Mouse (Mus musculus): ENCODE results near the gene Rin3. TPM values are rescaled to one million over a fixed set of nuclear protein-coding genes. Genes with fewer than 3 reads are reported as not detected.

The Rin3 gene
- polyA plus RNA-seq, 1 experiment from 2014 or later = 1.7 TPM

DNA sequence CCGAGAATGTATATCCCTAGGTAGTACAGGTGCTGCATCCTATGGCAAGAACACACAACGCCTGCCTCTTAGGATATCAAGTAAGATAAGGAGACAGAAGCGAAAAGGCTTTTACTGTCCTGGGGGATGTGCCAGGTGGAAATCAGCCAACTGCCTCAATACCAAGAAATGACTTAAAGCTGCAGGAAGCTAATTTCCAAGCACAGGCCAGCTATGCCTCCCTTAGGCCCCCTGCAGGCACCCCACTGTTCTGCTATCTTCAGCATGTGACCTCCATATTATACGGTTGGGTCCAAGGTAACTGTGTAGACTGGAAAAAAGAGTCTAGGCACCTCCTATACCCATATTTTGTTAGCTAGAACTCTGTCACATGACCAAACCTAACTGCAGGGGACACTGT lies 44.7 kb downstream of the Rin3 start:
- no peak for ATAC-seq
- H3K27ac ChIP-seq (ENCODE audit: low read length) = no peak overlapping the region
- no peak overlapping the region for H3K4me2 ChIP-seq (ENCODE audit: low read length)
- no peaks in the 10 kb centered on the region for H3K36me3 ChIP-seq (ENCODE audit: control insufficient read depth, insufficient read depth)
- 0 out of 2 replicates have a peak, but pooled peaks cover 4% of the 10 kb centered on the region for H3K4me1 ChIP-seq (replicated peaks; ENCODE audit: control insufficient read depth, insufficient read depth, low read length)
- no peaks in the 10 kb centered on the region for H3K27me3 ChIP-seq (replicated peaks; ENCODE audit: control insufficient read depth, insufficient read depth, low read length)
- H3K9ac ChIP-seq (replicated peaks; ENCODE audit: low read depth, low read length) = no peak overlapping the region
- WGBS = 69% methylated on average over 4 of the region's 4 CpGs
- no peak overlapping the region for H3K4me3 ChIP-seq (replicated peaks; ENCODE audit: low read length)
- H3K9me3 ChIP-seq (ENCODE audit: control insufficient read depth, low read length) = no peaks in the 10 kb centered on the region

DNA sequence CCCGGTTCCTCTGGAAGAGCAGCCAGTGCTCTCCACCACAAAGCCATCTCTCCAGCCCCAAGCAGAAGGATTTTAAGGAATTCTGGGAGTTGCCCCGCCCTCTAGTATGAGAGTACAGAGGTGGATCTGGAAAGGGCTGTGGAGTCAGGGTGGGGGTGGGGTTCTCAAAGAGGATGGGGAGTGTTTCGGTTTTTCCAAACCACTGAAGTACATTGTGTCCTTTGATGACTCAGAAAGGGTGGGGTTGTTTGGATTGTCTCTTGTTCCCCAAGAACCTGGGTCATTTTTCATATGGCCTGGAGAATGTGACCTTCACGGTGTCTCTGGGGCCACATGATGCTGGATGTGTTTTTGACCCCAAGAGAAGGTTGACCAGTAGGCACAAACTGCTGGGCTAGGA lies 45.2 kb downstream of the Rin3 start:
- Histone ChIP-seq H3K27ac (ENCODE audit: low read length) (no peak overlapping the region), H3K4me1 (replicated peaks; ENCODE audit: control insufficient read depth, insufficient read depth, low read length) (0 out of 2 replicates have a peak, but pooled peaks cover 4% of the 10 kb centered on the region), H3K9me3 (ENCODE audit: control insufficient read depth, low read length) (no peaks in the 10 kb centered on the region), H3K9ac (replicated peaks; ENCODE audit: low read depth, low read length) (no peak overlapping the region), H3K4me2 (ENCODE audit: low read length) (no peak overlapping the region), H3K36me3 (ENCODE audit: control insufficient read depth, insufficient read depth) (no peaks in the 10 kb centered on the region), H3K27me3 (replicated peaks; ENCODE audit: control insufficient read depth, insufficient read depth, low read length) (no peaks in the 10 kb centered on the region), H3K4me3 (replicated peaks; ENCODE audit: low read length) (no peak overlapping the region)
- 92% methylated on average over 4 of the region's 4 CpGs for WGBS
- no peak for ATAC-seq

DNA sequence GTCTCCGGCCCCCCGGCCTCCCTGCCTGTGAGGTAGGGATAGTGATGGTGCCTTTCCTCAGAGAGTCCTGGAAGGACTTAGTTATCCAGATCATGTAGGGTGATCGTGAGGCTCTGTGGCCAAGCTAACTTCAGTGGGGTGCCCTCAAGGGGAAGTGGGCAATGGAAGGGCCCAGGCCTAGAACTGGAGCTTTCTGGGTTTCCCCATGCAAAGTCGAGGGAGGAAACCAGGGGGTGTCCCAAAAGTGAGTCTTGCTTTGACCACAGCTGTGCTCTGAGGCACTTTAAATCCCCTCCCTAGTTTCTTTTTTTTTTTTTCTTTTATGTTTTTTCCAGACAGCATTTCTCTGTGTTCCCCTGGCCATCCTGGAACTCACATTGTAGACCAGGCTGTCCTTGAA lies 47.3 kb downstream of the Rin3 start:
- WGBS = 89% methylated on average over 4 of the region's 4 CpGs
- Histone ChIP-seq H3K27ac (ENCODE audit: low read length) (no peak overlapping the region), H3K36me3 (ENCODE audit: control insufficient read depth, insufficient read depth) (no peaks in the 10 kb centered on the region), H3K27me3 (replicated peaks; ENCODE audit: control insufficient read depth, insufficient read depth, low read length) (no peaks in the 10 kb centered on the region), H3K9me3 (ENCODE audit: control insufficient read depth, low read length) (no peaks in the 10 kb centered on the region), H3K9ac (replicated peaks; ENCODE audit: low read depth, low read length) (no peak overlapping the region), H3K4me1 (replicated peaks; ENCODE audit: control insufficient read depth, insufficient read depth, low read length) (0 out of 2 replicates have a peak, but pooled peaks cover 4% of the 10 kb centered on the region), H3K4me3 (replicated peaks; ENCODE audit: low read length) (no peak overlapping the region), H3K4me2 (ENCODE audit: low read length) (no peak overlapping the region)
- ATAC-seq = no peak

DNA sequence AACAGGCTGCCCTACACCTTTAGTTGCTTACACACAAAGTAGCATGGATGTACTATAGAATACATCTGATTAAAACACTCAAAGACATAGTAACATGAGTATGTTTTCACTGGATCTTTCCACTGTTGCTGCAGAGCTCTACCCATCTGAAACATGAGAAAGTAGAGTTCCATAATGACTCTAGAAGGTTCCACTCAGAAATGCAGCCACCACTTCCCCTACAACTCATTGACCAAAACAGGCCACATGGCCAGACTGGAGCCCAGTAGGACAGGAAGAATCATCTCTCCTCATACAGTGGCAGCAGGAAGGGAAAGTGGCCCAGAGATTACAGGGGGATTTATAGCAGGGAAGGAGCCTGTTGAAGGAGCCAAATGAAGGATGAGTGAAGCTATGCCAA lies 47.9 kb downstream of the Rin3 start:
- H3K9ac ChIP-seq (replicated peaks; ENCODE audit: low read depth, low read length) = no peak overlapping the region

DNA sequence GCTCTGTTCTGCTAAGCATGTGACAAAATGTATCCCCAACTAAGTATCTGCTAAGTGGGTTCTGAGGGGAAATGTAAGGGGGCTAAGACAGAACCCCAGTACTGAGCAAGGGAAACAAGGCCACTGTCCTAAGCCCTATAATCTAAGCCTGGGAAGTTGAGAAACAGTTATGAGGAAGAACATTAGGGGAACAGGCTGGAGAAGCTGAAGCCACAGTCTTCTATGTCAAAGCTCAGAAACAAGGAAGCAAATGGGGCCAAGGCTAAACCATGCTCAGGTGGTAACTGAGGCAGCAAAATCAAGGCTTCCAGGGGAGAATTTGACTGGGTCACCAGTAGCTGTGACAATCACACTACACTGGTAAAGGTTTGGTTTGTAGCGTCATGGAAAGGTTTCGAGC lies 50.3 kb downstream of the Rin3 start:
- Histone ChIP-seq H3K4me3 (replicated peaks; ENCODE audit: low read length) (no peak overlapping the region), H3K36me3 (ENCODE audit: control insufficient read depth, insufficient read depth) (no peaks in the 10 kb centered on the region), H3K9ac (replicated peaks; ENCODE audit: low read depth, low read length) (no peak overlapping the region), H3K9me3 (ENCODE audit: control insufficient read depth, low read length) (no peaks in the 10 kb centered on the region), H3K4me1 (replicated peaks; ENCODE audit: control insufficient read depth, insufficient read depth, low read length) (no peaks in the 10 kb centered on the region), H3K27ac (ENCODE audit: low read length) (no peak overlapping the region), H3K27me3 (replicated peaks; ENCODE audit: control insufficient read depth, insufficient read depth, low read length) (no peaks in the 10 kb centered on the region), H3K4me2 (ENCODE audit: low read length) (no peak overlapping the region)
- WGBS = 100% methylated on average over 2 of the region's 2 CpGs
- ATAC-seq = no peak

More for the DNA sequence above, 47.9 kb downstream of the Rin3 start:
- Histone ChIP-seq H3K9me3 (ENCODE audit: control insufficient read depth, low read length) (no peaks in the 10 kb centered on the region), H3K27ac (ENCODE audit: low read length) (no peak overlapping the region), H3K36me3 (ENCODE audit: control insufficient read depth, insufficient read depth) (no peaks in the 10 kb centered on the region), H3K27me3 (replicated peaks; ENCODE audit: control insufficient read depth, insufficient read depth, low read length) (no peaks in the 10 kb centered on the region), H3K4me1 (replicated peaks; ENCODE audit: control insufficient read depth, insufficient read depth, low read length) (0 out of 2 replicates have a peak, but pooled peaks cover 4% of the 10 kb centered on the region), H3K4me3 (replicated peaks; ENCODE audit: low read length) (no peak overlapping the region), H3K4me2 (ENCODE audit: low read length) (no peak overlapping the region)
- no peak for ATAC-seq

DNA sequence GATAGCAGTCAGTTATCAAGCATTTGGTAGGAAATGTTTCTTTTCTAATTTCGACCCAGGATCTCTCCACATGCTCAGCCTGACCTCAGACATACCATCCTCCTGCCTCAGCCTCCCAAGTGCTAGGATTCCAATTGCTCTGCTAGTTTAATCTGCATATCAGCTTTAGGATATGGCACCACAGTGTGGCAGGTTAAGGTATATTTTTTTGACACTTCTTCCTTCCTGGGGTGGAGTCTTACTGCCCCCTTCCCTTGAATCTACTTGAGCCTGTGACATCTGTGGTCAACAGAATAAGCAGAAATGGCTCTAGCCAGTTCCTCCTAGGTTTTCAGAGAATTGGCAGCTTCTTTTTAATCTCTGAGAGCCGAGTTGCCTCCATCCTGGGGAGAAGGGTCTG lies 56.2 kb downstream of the Rin3 start:
- Histone ChIP-seq H3K36me3 (ENCODE audit: control insufficient read depth, insufficient read depth) (no peaks in the 10 kb centered on the region), H3K9me3 (ENCODE audit: control insufficient read depth, low read length) (no peaks in the 10 kb centered on the region), H3K9ac (replicated peaks; ENCODE audit: low read depth, low read length) (no peak overlapping the region), H3K27me3 (replicated peaks; ENCODE audit: control insufficient read depth, insufficient read depth, low read length) (no peaks in the 10 kb centered on the region), H3K4me2 (ENCODE audit: low read length) (no peak overlapping the region), H3K4me3 (replicated peaks; ENCODE audit: low read length) (no peak overlapping the region), H3K4me1 (replicated peaks; ENCODE audit: control insufficient read depth, insufficient read depth, low read length) (no peaks in the 10 kb centered on the region), H3K27ac (ENCODE audit: low read length) (no peak overlapping the region)
- WGBS = 82% methylated on average over 2 of the region's 2 CpGs
- no peak for ATAC-seq

DNA sequence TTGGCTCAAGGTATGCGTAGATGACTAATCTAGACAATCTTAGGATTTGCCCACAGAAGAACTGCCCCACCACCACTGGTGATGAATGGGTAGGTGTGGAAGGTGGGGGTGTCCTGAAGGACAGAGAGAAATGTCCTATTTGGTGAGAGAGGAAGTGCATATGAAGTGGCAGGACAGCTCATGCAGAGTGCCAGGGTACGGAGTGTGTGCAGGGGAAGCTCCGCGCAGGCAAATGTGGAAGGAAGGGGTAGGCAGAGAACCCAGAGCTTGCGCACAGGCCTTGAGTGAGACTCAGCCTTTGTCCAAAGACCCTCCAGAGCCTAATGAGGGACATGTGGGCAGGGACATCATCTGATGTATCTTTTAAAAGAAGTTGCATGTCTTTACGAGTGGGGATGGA lies 57.6 kb downstream of the Rin3 start:
- no peak for ATAC-seq
- H3K4me1 ChIP-seq (replicated peaks; ENCODE audit: control insufficient read depth, insufficient read depth, low read length) = no peaks in the 10 kb centered on the region
- no peak overlapping the region for H3K4me2 ChIP-seq (ENCODE audit: low read length)
- H3K9me3 ChIP-seq (ENCODE audit: control insufficient read depth, low read length) = no peaks in the 10 kb centered on the region
- H3K27ac ChIP-seq (ENCODE audit: low read length) = no peak overlapping the region
- H3K9ac ChIP-seq (replicated peaks; ENCODE audit: low read depth, low read length) = no peak overlapping the region
- H3K4me3 ChIP-seq (replicated peaks; ENCODE audit: low read length) = no peak overlapping the region
- H3K27me3 ChIP-seq (replicated peaks; ENCODE audit: control insufficient read depth, insufficient read depth, low read length) = no peaks in the 10 kb centered on the region
- WGBS = 96% methylated on average over 6 of the region's 6 CpGs
- no peaks in the 10 kb centered on the region for H3K36me3 ChIP-seq (ENCODE audit: control insufficient read depth, insufficient read depth)

DNA sequence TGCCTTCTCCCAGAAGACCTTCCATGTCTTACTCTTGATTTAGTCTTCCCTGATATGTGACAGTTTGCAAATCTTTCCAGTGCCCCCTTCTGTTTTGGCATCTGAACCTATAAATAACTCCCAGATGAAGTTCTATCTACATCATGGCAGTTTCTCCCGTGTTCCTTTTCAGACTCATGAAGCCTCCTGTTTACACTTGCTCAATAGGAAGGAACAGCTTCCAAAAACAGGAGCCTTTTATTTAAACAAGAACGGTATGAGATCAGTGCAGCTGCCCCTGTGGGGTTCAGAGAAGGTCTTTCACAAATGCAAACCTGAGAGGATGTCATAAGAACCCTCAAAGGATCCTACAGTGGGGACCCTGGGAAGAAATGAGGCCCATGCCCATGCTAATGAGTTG lies 59.3 kb downstream of the Rin3 start:
- Histone ChIP-seq H3K4me2 (ENCODE audit: low read length) (no peak overlapping the region), H3K9me3 (ENCODE audit: control insufficient read depth, low read length) (no peaks in the 10 kb centered on the region; the same call in 1 of the 2 replicates), H3K36me3 (ENCODE audit: control insufficient read depth, insufficient read depth) (no peaks in the 10 kb centered on the region), H3K4me1 (replicated peaks; ENCODE audit: control insufficient read depth, insufficient read depth, low read length) (no peaks in the 10 kb centered on the region), H3K27me3 (replicated peaks; ENCODE audit: control insufficient read depth, insufficient read depth, low read length) (no peaks in the 10 kb centered on the region), H3K27ac (ENCODE audit: low read length) (no peak overlapping the region), H3K4me3 (replicated peaks; ENCODE audit: low read length) (no peak overlapping the region), H3K9ac (replicated peaks; ENCODE audit: low read depth, low read length) (no peak overlapping the region)
- ATAC-seq = no peak
- WGBS = 58% methylated on average over 2 of the region's 2 CpGs

DNA sequence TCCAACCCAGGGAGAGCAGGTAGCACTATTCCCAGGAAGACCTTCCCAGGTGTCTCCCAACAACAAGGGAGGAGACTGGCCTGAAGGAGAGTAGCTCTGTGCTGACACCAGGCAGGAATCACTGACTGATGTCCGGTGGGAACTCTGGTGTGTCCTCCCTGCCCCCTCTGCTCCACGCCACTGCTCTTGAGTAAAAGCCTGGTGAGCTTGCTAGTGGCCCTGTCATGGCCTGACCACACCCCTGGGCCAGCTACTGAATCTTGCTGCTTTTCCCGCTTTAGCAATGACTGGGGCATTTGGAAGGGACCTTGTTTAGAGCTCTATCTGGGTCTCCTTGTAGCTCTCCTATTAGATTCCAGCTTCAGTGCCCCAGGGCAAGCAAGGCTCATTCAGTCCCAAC lies 59.8 kb downstream of the Rin3 start:
- H3K4me1 ChIP-seq (replicated peaks; ENCODE audit: control insufficient read depth, insufficient read depth, low read length) = no peaks in the 10 kb centered on the region
- H3K9ac ChIP-seq (replicated peaks; ENCODE audit: low read depth, low read length) = no peak overlapping the region
- no peak overlapping the region for H3K4me2 ChIP-seq (ENCODE audit: low read length)
- WGBS = 59% methylated on average over 3 of the region's 3 CpGs
- no peaks in the 10 kb centered on the region for H3K27me3 ChIP-seq (replicated peaks; ENCODE audit: control insufficient read depth, insufficient read depth, low read length)
- H3K27ac ChIP-seq (ENCODE audit: low read length) = no peak overlapping the region
- no peak for ATAC-seq
- no peak overlapping the region for H3K4me3 ChIP-seq (replicated peaks; ENCODE audit: low read length)
- no peaks in the 10 kb centered on the region for H3K36me3 ChIP-seq (ENCODE audit: control insufficient read depth, insufficient read depth)
- no peaks in the 10 kb centered on the region; the same call in 1 of the 2 replicates for H3K9me3 ChIP-seq (ENCODE audit: control insufficient read depth, low read length)
